ENCODE assay signal across 35 mouse cellular contexts in the genomic region with DNA sequence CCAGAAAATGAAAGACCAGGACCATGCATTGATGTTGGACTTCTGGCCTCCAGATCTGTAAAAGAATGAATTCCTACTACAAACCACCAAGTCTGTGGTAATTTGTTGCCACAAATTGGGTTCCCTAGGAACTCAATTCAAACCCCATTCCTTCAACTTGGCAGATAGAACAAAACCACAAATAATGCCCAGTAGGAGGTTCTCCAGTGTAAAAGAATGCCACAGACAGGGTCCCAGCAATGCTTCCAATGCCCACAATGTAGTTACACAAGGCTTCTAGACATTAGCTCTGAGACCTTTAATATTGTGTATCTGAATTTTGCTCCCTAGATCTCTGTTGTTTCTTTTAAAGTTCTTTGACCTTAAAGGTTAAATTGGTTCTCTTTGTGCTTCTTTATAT.
"Had no signal": no experiment of that assay in that cellular context is flagged by ENCODE, and none has a peak within 500 bp of the region (broad histone marks: within the 10 kb centered on the region; RNA-seq: fewer than 3 reads in every experiment).

No protein-coding gene starts in this region.

- DNase-seq: heart, postnatal 10 days; heart, postnatal 14 days; heart, postnatal 36 days; heart, postnatal 4 days; kidney, adult 11 months; kidney, adult 18-20 months; kidney, adult 2 months; kidney, adult 8-10 months; kidney, adult 9 months; kidney, postnatal 10 days; kidney, postnatal 14 days; kidney, postnatal 25 days; kidney, postnatal 36 days; kidney, postnatal 4 days; layer of hippocampus, adult 9-11 months; layer of hippocampus, postnatal 36 days had no signal

- H3K4me3 ChIP-seq: heart, embryonic 10.5 days; heart, embryonic 12.5 days; heart, embryonic 13.5 days; heart, embryonic 15.5 days; hindbrain, embryonic 10.5 days; hindbrain, embryonic 12.5 days; hindbrain, embryonic 13.5 days; hindbrain, embryonic 15.5 days; intestine, embryonic 15.5 days; kidney, embryonic 15.5 days; layer of hippocampus, adult 2 months had no signal

- H3K36me3 ChIP-seq: heart, embryonic 10.5 days; heart, embryonic 12.5 days; heart, embryonic 13.5 days; heart, embryonic 15.5 days; hindbrain, embryonic 10.5 days; hindbrain, embryonic 12.5 days; hindbrain, embryonic 13.5 days; hindbrain, embryonic 15.5 days; intestine, embryonic 15.5 days; kidney, embryonic 15.5 days had no signal

- H3K4me1 ChIP-seq: heart, embryonic 10.5 days; heart, embryonic 12.5 days; heart, embryonic 13.5 days; heart, embryonic 15.5 days; hindbrain, embryonic 10.5 days; hindbrain, embryonic 12.5 days; hindbrain, embryonic 13.5 days; hindbrain, embryonic 15.5 days; intestine, embryonic 15.5 days; kidney, embryonic 15.5 days had no signal

- H3K9me3 ChIP-seq: heart, embryonic 10.5 days; heart, embryonic 12.5 days; heart, embryonic 13.5 days; heart, embryonic 15.5 days; hindbrain, embryonic 10.5 days; hindbrain, embryonic 12.5 days; hindbrain, embryonic 13.5 days; hindbrain, embryonic 15.5 days; intestine, embryonic 15.5 days; kidney, embryonic 15.5 days had no signal

- ATAC-seq: hindbrain, embryonic 16.5 days; hindbrain, postnatal 0 days; inflammation-experienced regulatory T-cells, adult 6 months; intestine, embryonic 15.5 days; intestine, embryonic 16.5 days; intestine, postnatal 0 days had no signal

- H3K27ac ChIP-seq: heart, embryonic 10.5 days; heart, embryonic 13.5 days; heart, embryonic 15.5 days; hindbrain, embryonic 10.5 days; hindbrain, embryonic 12.5 days; hindbrain, embryonic 13.5 days; hindbrain, embryonic 14.5 days; hindbrain, embryonic 15.5 days; hindbrain, postnatal 0 days; intestine, embryonic 15.5 days; kidney, embryonic 15.5 days; kidney, postnatal 0 days; layer of hippocampus, adult 2 months had no signal

- H3K27me3 ChIP-seq: heart, embryonic 12.5 days; heart, embryonic 13.5 days; heart, embryonic 15.5 days; hindbrain, embryonic 12.5 days; hindbrain, embryonic 13.5 days; hindbrain, embryonic 15.5 days; intestine, embryonic 15.5 days; kidney, embryonic 15.5 days had no signal

- H3K9ac ChIP-seq: heart, embryonic 12.5 days; heart, embryonic 13.5 days; heart, embryonic 15.5 days; hindbrain, embryonic 12.5 days; hindbrain, embryonic 13.5 days; hindbrain, embryonic 14.5 days; hindbrain, embryonic 15.5 days; intestine, embryonic 15.5 days; kidney, embryonic 15.5 days had no signal

- H3K4me2 ChIP-seq: heart, embryonic 11.5 days; heart, embryonic 12.5 days; heart, embryonic 13.5 days; heart, embryonic 15.5 days; hindbrain, embryonic 12.5 days; hindbrain, embryonic 13.5 days; hindbrain, embryonic 14.5 days; hindbrain, embryonic 15.5 days; intestine, embryonic 15.5 days; kidney, embryonic 15.5 days had no signal
